Mouse (Mus musculus) embryonic facial prominence, embryonic 10.5 days (tissue): Measurements from ENCODE around the gene Smc4. TPM values are rescaled to one million over a fixed set of nuclear protein-coding genes. Genes with fewer than 3 reads are reported as not detected.
A peak's percentile ranks its signal among the peaks of the same experiment; 100 is the strongest.

ENCODE experiments used
- DNase-seq: peaks from one replicate; pipeline ENCODE4 v3.0.0-alpha.2; 2017; ENCODE audit warnings: low spot score
- H3K27ac ChIP-seq: fragments of 300-500 bp; sonication (generic); replicated peaks from 2 replicates; pipeline ENCODE4 v1.5.1; 2016; ENCODE audit warnings: mild to moderate bottlenecking
- H3K27me3 ChIP-seq: fragments of 300-500 bp; sonication (generic); replicated peaks from 2 replicates; pipeline ENCODE4 v1.6.1; 2016; ENCODE audit warnings: low read depth, mild to moderate bottlenecking; ENCODE audit not compliant: poor library complexity, severe bottlenecking
- H3K36me3 ChIP-seq: fragments of 300-500 bp; sonication (generic); replicated peaks from 2 replicates; pipeline ENCODE4 v1.6.1; 2016; ENCODE audit warnings: mild to moderate bottlenecking, moderate library complexity
- H3K4me1 ChIP-seq: fragments of 300-500 bp; sonication (generic); 2 replicates; pipeline ENCODE4 v1.6.1; 2016
- H3K4me3 ChIP-seq: fragments of 300-500 bp; sonication (generic); 2 replicates; pipeline ENCODE4 v1.5.1; 2016; ENCODE audit warnings: mild to moderate bottlenecking, moderate library complexity
- H3K9me3 ChIP-seq: fragments of 300-500 bp; sonication (generic); 2 replicates; pipeline ENCODE4 v1.6.1; 2016; ENCODE audit warnings: mild to moderate bottlenecking
- WGBS: fragments of 180-500 bp; shearing (Covaris S2); methylation state at CpG from one replicate; pipeline ENCODE4 v1.1.7; 2016; 5-methylcytosine and 5-hydroxymethylcytosine counted together
- microRNA counts: library from miRNA; unstranded; fragments of <30 nt; microRNA quantifications from one replicate; lab custom pipeline; 2017
- microRNA-seq: library from miRNA; unstranded; fragments of <30 nt; microRNA quantifications from one replicate; pipeline ENCODE4, GENCODE M21; 2017
- polyA plus RNA-seq: library from polyadenylated mRNA; unstranded; fragments of >200 nt; fragmentation: Nextera tagmentation; extraction: Ambion mirVana; gene quantifications from 2 replicates; pipeline ENCODE4 v1.2.1, GENCODE M21; 2016

Gene Smc4
- polyA plus RNA-seq, 1 experiment from 2014 or later, result 187 TPM

DNA sequence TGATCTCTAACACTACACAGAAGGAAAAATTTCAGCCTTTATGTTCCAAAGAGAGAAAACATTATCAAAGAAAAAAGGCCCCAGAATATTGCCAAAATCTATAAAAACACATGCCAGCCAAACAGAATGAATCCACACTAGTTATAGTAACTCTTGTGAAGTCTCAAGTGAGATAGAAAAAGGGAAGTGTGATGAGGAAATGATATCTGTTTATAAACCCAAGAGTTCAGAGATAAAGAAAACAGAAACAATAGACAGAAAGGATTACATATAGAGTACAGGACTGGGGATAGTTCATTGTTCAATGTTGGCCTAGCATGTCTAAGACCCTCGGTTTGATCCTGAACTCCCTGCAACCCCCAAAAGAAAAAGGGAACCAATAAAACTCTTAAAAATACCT lies 58.2 kb downstream of the Smc4 start:
- H3K9me3 ChIP-seq, result no peaks in the 10 kb centered on the region
- WGBS, result 95% methylated on average over 1 of the region's 1 CpGs
- H3K4me3 ChIP-seq, result no peak overlapping the region
- no peaks in the 10 kb centered on the region for H3K27me3 ChIP-seq
- H3K36me3 ChIP-seq, result no peaks in the 10 kb centered on the region
- H3K27ac ChIP-seq, result no peak overlapping the region
- DNase-seq, result no peak
- H3K4me1 ChIP-seq, result no peaks in the 10 kb centered on the region

- Histone ChIP-seq H3K4me1 (no peaks in the 10 kb centered on the region), H3K36me3 (no peaks in the 10 kb centered on the region), H3K9me3 (no peaks in the 10 kb centered on the region), H3K4me3 (no peak overlapping the region), H3K27ac (no peak overlapping the region), H3K27me3 (no peaks in the 10 kb centered on the region)
- DNase-seq, result no peak
- WGBS, result 57% methylated on average over 1 of the region's 1 CpGs
Observed at GRCm38 (mm10) chr3:69064005-69064404, 59.5 kb downstream of the Smc4 start.

MicroRNA genes within 50 kb of the gene (microRNA counts, 519-probe panel; counts per million panel counts)
- 7,299 counts per million, percentile 98 among the panel's probes with 10 or more counts for microRNA mmu-miR-15b (lab: Ali Mortazavi, UCI)

Small RNA genes within 50 kb of the gene (microRNA-seq; reads per million reads assigned to microRNA genes)
- gene Mir15b (2,080 reads per million, percentile 82 among the genes with 10 or more reads in this experiment), gene Mir16-2 (456 reads per million, percentile 68 among the genes with 10 or more reads in this experiment)

Other genes starting within 250 kb of the Smc4 start
- 1.2 and 1.7 TPM in 2 replicates for gene 1110032F04Rik, start 135.2 kb upstream of the Smc4 start, polyA plus RNA-seq
- 18.1 and 18.3 TPM in 2 replicates for gene Ift80, start 168 bp upstream of the Smc4 start, polyA plus RNA-seq
- 193 and 202 TPM in 2 replicates for gene Trim59, start 40.0 kb downstream of the Smc4 start, polyA plus RNA-seq
- 32.4 and 34.4 TPM in 2 replicates for gene Kpna4, start 122.4 kb downstream of the Smc4 start, polyA plus RNA-seq
- not detected in 2 replicates for gene Arl14, start 217.7 kb downstream of the Smc4 start, polyA plus RNA-seq